Mouse (Mus musculus): ENCODE measurements around the gene Gm19345. TPM values are rescaled to one million over a fixed set of nuclear protein-coding genes. Genes with fewer than 3 reads are reported as not detected.
A peak's percentile ranks its signal among the peaks of the same experiment; 100 is the strongest.

Gm19345 gene
- polyA plus RNA-seq, 1 experiment from 2014 or later = 0.42 TPM

DNA sequence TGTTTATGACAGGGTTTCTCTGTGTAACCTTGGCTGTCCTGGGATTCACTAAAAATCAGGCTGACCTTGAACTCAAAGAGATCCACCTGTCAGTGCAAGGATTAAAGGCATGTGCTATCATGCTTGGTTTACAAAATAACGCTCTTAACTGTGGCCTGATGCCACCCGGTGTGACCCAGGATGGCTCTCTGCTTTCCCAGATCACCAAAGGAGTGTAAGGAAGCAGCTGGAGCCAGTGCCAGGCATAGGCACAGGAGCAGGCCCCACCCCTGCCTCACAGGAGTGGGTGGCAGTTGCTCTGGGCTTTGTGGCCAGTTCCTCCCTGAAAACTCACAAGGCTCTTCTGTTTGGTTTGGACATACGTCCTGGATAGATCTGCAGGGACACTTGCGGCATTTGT, 11.4 kb upstream of the Gm19345 start:
- Histone ChIP-seq H3K9me3 (ENCODE audit: control insufficient read depth, low read length) (no peaks in the 10 kb centered on the region), H3K4me1 (replicated peaks; ENCODE audit: control insufficient read depth, insufficient read depth, low read length) (0 out of 2 replicates have a peak, but pooled peaks cover 2% of the 10 kb centered on the region), H3K4me3 (ENCODE audit: low read depth, low read length) (no peak overlapping the region), H3K27me3 (replicated peaks; ENCODE audit: control insufficient read depth, insufficient read depth, low read length) (no peaks in the 10 kb centered on the region; the same call in 1 of the 2 replicates), H3K36me3 (ENCODE audit: control insufficient read depth, insufficient read depth, low read length) (no peaks in the 10 kb centered on the region), H3K9ac (ENCODE audit: low read length) (no peak overlapping the region), H3K4me2 (ENCODE audit: low read length) (no peak overlapping the region), H3K27ac (ENCODE audit: low read depth) (no peak overlapping the region)
- ATAC-seq (replicated peaks; ENCODE audit: low FRiP score, low TSS enrichment, low read depth) = no peak
- DNase-seq (ENCODE audit: low spot score) = no peak
- 70% methylated on average over 4 of the region's 4 CpGs for WGBS

DNA sequence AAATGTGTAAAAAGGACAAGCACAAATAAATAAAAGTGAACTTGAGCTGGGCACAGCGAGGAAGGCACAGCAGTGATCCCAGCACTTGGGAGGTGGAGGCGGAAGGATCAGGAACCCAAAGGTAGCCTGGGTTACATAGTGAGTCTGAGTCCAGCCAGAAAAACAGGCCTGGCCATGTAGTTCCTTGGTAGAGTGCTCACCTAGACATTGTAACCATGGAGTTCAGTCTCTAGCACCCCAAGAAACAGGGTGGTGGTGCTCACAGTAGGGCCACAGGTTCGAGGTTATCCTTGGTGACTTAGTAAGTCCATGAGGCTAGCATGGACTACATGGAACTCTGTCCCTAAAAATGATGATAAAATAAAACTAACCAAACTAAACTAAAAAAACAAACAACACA, 10.9 kb upstream of the Gm19345 start:
- Histone ChIP-seq H3K27me3 (replicated peaks; ENCODE audit: control insufficient read depth, insufficient read depth, low read length) (no peaks in the 10 kb centered on the region; the same call in 1 of the 2 replicates), H3K4me1 (replicated peaks; ENCODE audit: control insufficient read depth, insufficient read depth, low read length) (0 out of 2 replicates have a peak, but pooled peaks cover 2% of the 10 kb centered on the region), H3K36me3 (ENCODE audit: control insufficient read depth, insufficient read depth, low read length) (no peaks in the 10 kb centered on the region), H3K9ac (ENCODE audit: low read length) (no peak overlapping the region), H3K4me2 (ENCODE audit: low read length) (no peak overlapping the region), H3K4me3 (ENCODE audit: low read depth, low read length) (no peak overlapping the region), H3K27ac (ENCODE audit: low read depth) (peak overlapping the region; percentile 69; the same call in 1 of the 2 replicates), H3K9me3 (ENCODE audit: control insufficient read depth, low read length) (no peaks in the 10 kb centered on the region)
- DNase-seq (ENCODE audit: low spot score) (no peak), ATAC-seq (replicated peaks; ENCODE audit: low FRiP score, low TSS enrichment, low read depth) (no peak)
- 76% methylated on average over 3 of the region's 3 CpGs for WGBS

DNA sequence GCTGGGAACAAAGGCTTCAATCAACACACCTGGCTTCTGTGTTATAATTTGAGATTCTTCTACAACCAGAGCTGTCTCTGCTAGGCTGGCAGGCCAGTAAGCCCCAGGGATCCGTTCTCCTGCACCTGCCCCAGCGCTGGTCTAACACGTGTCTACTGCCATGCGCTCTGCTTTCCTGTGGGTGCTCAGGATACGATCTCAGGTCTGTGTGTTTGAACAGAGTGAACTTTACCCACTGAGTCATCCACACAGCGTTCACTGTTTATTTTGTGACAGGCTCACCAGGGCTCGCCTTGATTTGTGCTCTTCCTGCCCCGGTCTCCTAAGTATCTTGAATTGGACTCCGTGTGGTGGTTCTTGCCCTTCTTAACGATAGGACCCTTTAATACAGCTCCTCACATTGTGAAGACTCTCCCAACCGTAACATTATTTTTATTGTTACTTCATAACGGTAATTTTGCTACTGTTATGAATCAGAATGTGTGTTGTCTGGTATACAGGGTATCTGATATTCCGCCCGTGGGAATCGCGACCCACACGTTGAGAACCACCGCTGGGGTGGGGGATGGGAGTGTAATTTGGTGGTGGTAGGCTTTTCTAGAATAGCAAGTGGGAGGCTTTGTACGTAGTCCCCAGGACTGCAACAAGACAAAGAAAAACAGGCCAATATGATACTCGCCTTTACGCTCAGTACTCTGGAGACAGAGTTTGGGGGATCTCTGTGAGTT, 10.0 kb upstream of the Gm19345 start:
- Histone ChIP-seq H3K36me3 (ENCODE audit: control insufficient read depth, insufficient read depth, low read length) (no peaks in the 10 kb centered on the region), H3K4me2 (ENCODE audit: low read length) (no peak overlapping the region), H3K4me3 (ENCODE audit: low read depth, low read length) (no peak overlapping the region), H3K27me3 (replicated peaks; ENCODE audit: control insufficient read depth, insufficient read depth, low read length) (no peaks in the 10 kb centered on the region; the same call in 1 of the 2 replicates), H3K27ac (ENCODE audit: low read depth) (peak overlapping the region; percentile 69; the same call in 1 of the 2 replicates), H3K4me1 (replicated peaks; ENCODE audit: control insufficient read depth, insufficient read depth, low read length) (0 out of 2 replicates have a peak, but pooled peaks cover 2% of the 10 kb centered on the region), H3K9me3 (ENCODE audit: control insufficient read depth, low read length) (no peaks in the 10 kb centered on the region), H3K9ac (ENCODE audit: low read length) (no peak overlapping the region)
- DNase-seq (ENCODE audit: low spot score) (peak; percentile 76), ATAC-seq (replicated peaks; ENCODE audit: low FRiP score, low TSS enrichment, low read depth) (peak; percentile 87)
- WGBS = 63% methylated on average over 21 of the region's 21 CpGs

DNA sequence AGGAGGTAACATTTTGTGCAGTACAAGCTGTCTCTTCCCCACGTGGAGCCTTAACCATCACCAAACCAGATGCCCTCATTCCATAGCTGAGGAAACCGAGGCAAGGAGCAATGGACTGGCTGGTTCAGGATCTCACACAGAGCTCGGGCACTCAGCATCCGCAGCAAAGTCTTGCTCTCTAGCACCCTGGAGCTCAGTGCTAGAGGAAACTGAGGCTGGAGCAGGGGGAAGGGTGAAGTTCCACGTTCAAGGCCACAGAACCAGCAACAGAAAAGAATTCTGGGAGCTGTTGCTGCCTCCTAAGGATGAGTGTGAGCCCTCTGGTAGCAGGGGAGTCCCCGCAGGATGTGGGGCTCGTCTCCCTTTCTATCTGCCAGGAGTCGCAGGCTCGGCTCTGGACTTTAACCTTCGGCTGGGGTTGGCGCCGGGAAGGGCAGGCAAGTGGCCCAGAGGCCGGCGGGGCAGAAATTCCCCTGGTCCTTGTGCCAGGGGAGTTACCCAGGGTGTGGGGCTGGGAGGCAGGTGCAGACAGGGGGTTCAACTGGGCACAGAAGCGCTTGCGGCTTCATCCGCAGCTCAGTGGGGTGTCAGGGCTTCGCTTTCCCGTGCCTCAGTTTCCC, 8.8 kb upstream of the Gm19345 start:
- Histone ChIP-seq H3K9me3 (ENCODE audit: control insufficient read depth, low read length) (no peaks in the 10 kb centered on the region), H3K4me1 (replicated peaks; ENCODE audit: control insufficient read depth, insufficient read depth, low read length) (0 out of 2 replicates have a peak, but pooled peaks cover 2% of the 10 kb centered on the region), H3K9ac (ENCODE audit: low read length) (no peak overlapping the region), H3K27ac (ENCODE audit: low read depth) (no peak overlapping the region), H3K4me2 (ENCODE audit: low read length) (no peak overlapping the region), H3K4me3 (ENCODE audit: low read depth, low read length) (no peak overlapping the region), H3K27me3 (replicated peaks; ENCODE audit: control insufficient read depth, insufficient read depth, low read length) (no peaks in the 10 kb centered on the region; the same call in 1 of the 2 replicates), H3K36me3 (ENCODE audit: control insufficient read depth, insufficient read depth, low read length) (no peaks in the 10 kb centered on the region)
- ATAC-seq (replicated peaks; ENCODE audit: low FRiP score, low TSS enrichment, low read depth) (peak; percentile 50; the same call in 1 of the 2 replicates), DNase-seq (ENCODE audit: low spot score) (peak; percentile 65)
- 29% methylated on average over 19 of the region's 19 CpGs for WGBS

DNA sequence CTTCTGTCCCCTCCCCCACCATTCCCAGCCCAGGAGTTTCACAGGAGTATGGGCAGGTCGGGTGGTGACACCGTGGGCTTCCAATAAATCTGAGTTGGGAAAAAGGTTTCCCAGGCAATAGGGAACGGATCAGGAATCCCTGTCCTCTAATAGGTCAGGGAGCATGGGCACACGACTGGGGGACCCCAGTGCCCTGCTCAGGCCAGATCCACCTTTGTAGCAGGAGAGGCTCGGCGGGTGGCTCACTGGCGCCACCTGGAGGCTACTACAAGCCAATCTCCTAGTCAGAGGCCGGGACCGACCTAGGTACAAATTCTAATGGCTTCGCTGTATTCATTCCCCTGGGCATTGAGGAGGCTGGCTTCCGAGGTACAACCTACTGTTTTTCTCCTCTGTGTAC, 8.2 kb upstream of the Gm19345 start:
- Histone ChIP-seq H3K4me2 (ENCODE audit: low read length) (no peak overlapping the region), H3K4me3 (ENCODE audit: low read depth, low read length) (no peak overlapping the region), H3K9me3 (ENCODE audit: control insufficient read depth, low read length) (no peaks in the 10 kb centered on the region), H3K36me3 (ENCODE audit: control insufficient read depth, insufficient read depth, low read length) (no peaks in the 10 kb centered on the region), H3K4me1 (replicated peaks; ENCODE audit: control insufficient read depth, insufficient read depth, low read length) (0 out of 2 replicates have a peak, but pooled peaks cover 2% of the 10 kb centered on the region), H3K27ac (ENCODE audit: low read depth) (no peak overlapping the region), H3K9ac (ENCODE audit: low read length) (no peak overlapping the region), H3K27me3 (replicated peaks; ENCODE audit: control insufficient read depth, insufficient read depth, low read length) (no peaks in the 10 kb centered on the region; the same call in 1 of the 2 replicates)
- 4% methylated on average over 11 of the region's 11 CpGs for WGBS
- ATAC-seq (replicated peaks; ENCODE audit: low FRiP score, low TSS enrichment, low read depth) (peak; percentile 60), DNase-seq (ENCODE audit: low spot score) (peak; percentile 83)

DNA sequence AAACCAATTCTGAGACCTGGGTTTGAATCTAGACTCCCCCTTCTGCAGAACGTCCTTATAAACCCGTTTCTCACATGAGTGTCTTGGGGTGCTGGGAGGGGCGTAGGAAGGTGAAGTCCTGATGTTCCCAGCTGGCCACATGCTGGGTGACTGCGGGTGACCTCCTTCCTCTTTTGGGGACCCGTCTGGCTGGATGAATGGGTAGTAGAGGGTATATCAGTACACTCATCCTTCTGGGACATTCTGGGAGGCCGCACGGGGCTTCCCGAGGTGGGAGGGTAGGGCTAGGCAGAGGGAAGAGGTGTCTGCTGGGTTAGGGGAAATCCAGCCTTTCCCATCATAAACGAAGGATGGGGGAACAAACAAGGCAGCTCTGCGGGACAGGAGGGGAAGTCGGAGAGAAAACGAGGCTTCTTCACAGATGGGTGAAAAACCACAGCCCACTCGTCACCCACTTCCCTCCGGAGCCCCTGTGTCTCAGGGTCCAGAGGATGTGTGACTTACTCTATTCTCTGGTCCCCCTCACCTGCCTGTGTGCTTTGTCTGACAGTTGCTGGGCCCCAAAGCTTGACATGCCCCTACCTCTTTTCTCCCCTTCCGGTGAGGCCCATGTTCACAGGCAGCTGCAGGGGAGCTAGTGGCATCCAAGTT, 7.2 kb upstream of the Gm19345 start:
- H3K9ac ChIP-seq (ENCODE audit: low read length) = no peak overlapping the region
- H3K9me3 ChIP-seq (ENCODE audit: control insufficient read depth, low read length) = no peaks in the 10 kb centered on the region
- H3K36me3 ChIP-seq (ENCODE audit: control insufficient read depth, insufficient read depth, low read length) = no peaks in the 10 kb centered on the region
- ATAC-seq (replicated peaks; ENCODE audit: low FRiP score, low TSS enrichment, low read depth) (no peak), DNase-seq (ENCODE audit: low spot score) (no peak)
- H3K4me2 ChIP-seq (ENCODE audit: low read length) = no peak overlapping the region
- H3K27me3 ChIP-seq (replicated peaks; ENCODE audit: control insufficient read depth, insufficient read depth, low read length) = no peaks in the 10 kb centered on the region; the same call in 1 of the 2 replicates
- no peak overlapping the region for H3K27ac ChIP-seq (ENCODE audit: low read depth)
- H3K4me1 ChIP-seq (replicated peaks; ENCODE audit: control insufficient read depth, insufficient read depth, low read length) = 0 out of 2 replicates have a peak, but pooled peaks cover 2% of the 10 kb centered on the region
- WGBS = 66% methylated on average over 15 of the region's 15 CpGs
- H3K4me3 ChIP-seq (ENCODE audit: low read depth, low read length) = no peak overlapping the region

DNA sequence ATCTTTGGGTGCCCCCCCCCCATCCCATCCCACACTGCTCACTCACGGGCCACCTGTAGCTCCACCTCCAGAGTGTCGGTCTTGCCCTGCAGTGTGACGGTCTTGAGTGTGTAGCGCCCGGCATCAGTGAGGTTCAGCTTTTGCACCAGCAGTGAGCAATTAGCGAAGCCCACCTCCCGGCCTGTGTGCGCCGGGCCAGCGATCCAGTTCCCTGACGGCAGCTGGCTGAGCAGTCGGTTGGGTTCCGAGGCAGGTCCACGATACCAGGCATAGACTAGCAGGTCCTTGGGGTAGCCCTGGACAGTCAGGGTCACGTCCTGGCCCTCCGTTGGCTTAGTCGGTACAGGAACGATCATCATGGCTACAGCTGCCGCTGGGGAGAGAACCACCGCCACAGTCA, 1.7 kb downstream of the Gm19345 start:
- H3K36me3 ChIP-seq (ENCODE audit: control insufficient read depth, insufficient read depth, low read length) = no peaks in the 10 kb centered on the region
- 87% methylated on average over 20 of the region's 20 CpGs for WGBS
- H3K27me3 ChIP-seq (replicated peaks; ENCODE audit: control insufficient read depth, insufficient read depth, low read length) = peaks cover 23% of the 10 kb centered on the region
- H3K9me3 ChIP-seq (ENCODE audit: control insufficient read depth, low read length) = no peaks in the 10 kb centered on the region
- ATAC-seq (replicated peaks; ENCODE audit: low FRiP score, low TSS enrichment, low read depth) = no peak
- DNase-seq (ENCODE audit: low spot score) = no peak
- no peaks in the 10 kb centered on the region for H3K4me1 ChIP-seq (replicated peaks; ENCODE audit: control insufficient read depth, insufficient read depth, low read length)
- H3K4me3 ChIP-seq (ENCODE audit: low read depth, low read length) = no peak overlapping the region
- H3K27ac ChIP-seq (ENCODE audit: low read depth) = no peak overlapping the region
- no peak overlapping the region for H3K4me2 ChIP-seq (ENCODE audit: low read length)
- H3K9ac ChIP-seq (ENCODE audit: low read length) = no peak overlapping the region

DNA sequence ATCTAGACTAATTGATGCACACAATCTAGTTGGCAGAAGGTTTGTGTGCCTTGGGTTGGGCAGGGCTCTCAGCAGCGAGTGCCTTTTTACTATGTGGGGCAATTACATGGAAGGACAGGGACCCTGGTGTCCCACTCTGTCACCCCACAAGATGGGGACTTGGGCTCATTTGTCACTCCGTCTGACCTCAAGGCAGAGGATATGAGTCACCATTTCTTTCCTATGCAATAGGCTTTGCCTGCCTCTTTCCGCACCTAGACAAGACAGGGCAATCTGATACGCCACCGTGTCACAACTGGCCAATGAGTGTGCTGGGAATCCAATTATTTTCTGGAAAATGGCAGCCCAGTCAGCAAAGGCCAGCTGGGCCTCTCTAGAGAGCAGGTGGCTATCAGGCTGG, 3.9 kb downstream of the Gm19345 start:
- H3K4me1 ChIP-seq (replicated peaks; ENCODE audit: control insufficient read depth, insufficient read depth, low read length) = no peaks in the 10 kb centered on the region
- H3K36me3 ChIP-seq (ENCODE audit: control insufficient read depth, insufficient read depth, low read length) = no peaks in the 10 kb centered on the region
- whole genome bisulfite sequencing = 80% methylated on average over 5 of the region's 5 CpGs
- H3K4me3 ChIP-seq (ENCODE audit: low read depth, low read length) = no peak overlapping the region
- H3K27me3 ChIP-seq (replicated peaks; ENCODE audit: control insufficient read depth, insufficient read depth, low read length) = peaks cover 23% of the 10 kb centered on the region
- ATAC-seq (replicated peaks; ENCODE audit: low FRiP score, low TSS enrichment, low read depth) (no peak), DNase-seq (ENCODE audit: low spot score) (no peak)
- no peak overlapping the region for H3K27ac ChIP-seq (ENCODE audit: low read depth)
- H3K4me2 ChIP-seq (ENCODE audit: low read length) = no peak overlapping the region
- H3K9me3 ChIP-seq (ENCODE audit: control insufficient read depth, low read length) = no peaks in the 10 kb centered on the region
- no peak overlapping the region for H3K9ac ChIP-seq (ENCODE audit: low read length)

Data from intestine, embryonic 14.5 days (tissue).